Mouse (Mus musculus): ENCODE measurements at regions not wholly inside any gene's neighbourhood (a gene's known extent, or its start where the extent isn't known, plus 50 kb on each side); places are given as distances from the start of the nearest gene placed in this dataset.

GRCm38 (mm10) chr15:61364461-61364860 is 441.6 kb upstream of the A1bg start:
- TF ChIP-seq GATA1 (IDR thresholded peaks at IDR 0.05; ENCODE audit: borderline replicate concordance, low read length) (no peak), FLI1 (IDR thresholded peaks at IDR 0.05; ENCODE audit: low read length) (no peak)

Measured in megakaryocyte, embryonic 14.5 days (primary cell).